Mouse (Mus musculus) gastrocnemius, postnatal 36 days (tissue): ENCODE results near the gene Olfr1056. TPM values are rescaled to one million over a fixed set of nuclear protein-coding genes. Genes with fewer than 3 reads are reported as not detected.
"Not testable (repeated sequence)": the region's sequence is repeated elsewhere in the genome, so short reads cannot be mapped to it uniquely, and the experiment has no call there.

Source experiments
- DNase-seq, 2 experiments: peaks; one replicate each; pipeline ENCODE4 v3.0.0; 2022
- intact Hi-C: fragments of 180-260 bp; cut with DNase I; formaldehyde crosslinking; loops from one replicate; pipeline ENCODE4 v1.15.1; 2025
- long read RNA-seq, 2 experiments: library from polyadenylated mRNA; stranded (forward); transcript quantifications; one replicate each; pipeline ENCODE4 v2.0.0; 2021
- total RNA-seq, 2 experiments: library from RNA; stranded (reverse); gene quantifications; 2 replicates each; pipeline ENCODE4 v1.2.3; 2021

The Olfr1056 gene
- total RNA-seq, result not detected
- long read RNA-seq, experiment 1, result 0 reads
- long read RNA-seq, experiment 2, result 0 reads

DNA sequence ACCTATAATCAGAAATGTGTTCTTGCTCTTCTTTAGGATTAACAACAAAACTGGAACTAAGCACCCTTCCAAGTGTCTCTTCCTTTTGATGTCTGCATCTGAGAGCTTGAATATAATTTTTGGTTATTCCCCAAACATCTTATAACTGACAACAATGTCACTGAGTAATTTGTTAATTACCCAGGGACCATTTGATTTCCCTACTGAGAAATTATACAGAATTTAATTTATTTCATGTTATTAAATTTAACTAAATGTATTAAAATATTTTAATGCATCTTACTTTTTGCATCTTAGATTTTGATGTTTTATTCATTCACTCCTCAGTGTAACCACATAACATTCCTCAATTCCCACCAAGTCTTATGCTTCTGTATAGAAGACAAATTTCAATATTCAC is at the start of gene Olfr1056:
Gene Olfr1056, minus strand, starts transcription at position 101 of the 400 bp plus-strand sequence.
- intact Hi-C loops, result no loop called here
- DNase-seq, result no peak

DNA sequence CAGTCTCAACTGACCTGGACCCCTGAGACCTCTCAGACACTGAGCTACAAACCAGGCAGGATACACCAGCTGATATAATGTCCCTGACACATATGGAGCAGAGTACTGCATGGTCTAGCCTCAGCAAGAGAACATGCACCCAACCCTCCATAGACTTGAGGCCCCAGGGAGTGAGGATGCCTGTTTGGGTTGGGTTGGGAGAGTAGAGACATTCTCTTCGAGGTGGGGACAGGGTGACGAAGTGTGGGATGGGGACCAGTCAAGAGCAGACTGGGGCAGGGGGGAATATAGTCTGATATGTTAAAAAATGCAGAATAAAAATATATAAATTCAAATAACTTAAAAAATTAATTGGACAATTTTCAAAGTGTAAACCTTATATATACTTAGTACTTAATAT is 32.8 kb upstream of the Olfr1056 start:
- no peak for DNase-seq
- intact Hi-C loops, result no loop called here

DNA sequence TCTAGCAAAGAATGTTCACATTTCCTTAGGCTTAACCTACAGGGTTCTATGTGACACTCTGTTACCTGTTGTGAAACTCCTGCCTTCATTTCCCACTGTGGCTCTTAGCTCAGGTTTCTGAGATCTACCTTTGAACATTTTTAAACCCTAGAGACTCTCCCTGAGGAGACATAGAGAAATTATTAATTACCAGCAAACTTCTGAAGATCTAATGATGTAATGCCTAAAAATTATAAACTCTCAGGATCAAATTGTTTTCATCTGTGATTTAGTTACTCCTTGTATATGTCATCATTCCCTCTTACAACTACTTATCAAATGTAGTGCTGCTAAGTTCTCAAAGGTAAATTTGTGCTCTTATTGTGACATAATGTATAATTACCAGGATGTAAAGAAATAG is 26.2 kb upstream of the Olfr1056 start, which contains the start of gene Olfr1058:
Gene Olfr1058, minus strand, starts transcription at position 101 of the 400 bp plus-strand sequence.
- intact Hi-C loops, result not testable (repeated sequence)

DNA sequence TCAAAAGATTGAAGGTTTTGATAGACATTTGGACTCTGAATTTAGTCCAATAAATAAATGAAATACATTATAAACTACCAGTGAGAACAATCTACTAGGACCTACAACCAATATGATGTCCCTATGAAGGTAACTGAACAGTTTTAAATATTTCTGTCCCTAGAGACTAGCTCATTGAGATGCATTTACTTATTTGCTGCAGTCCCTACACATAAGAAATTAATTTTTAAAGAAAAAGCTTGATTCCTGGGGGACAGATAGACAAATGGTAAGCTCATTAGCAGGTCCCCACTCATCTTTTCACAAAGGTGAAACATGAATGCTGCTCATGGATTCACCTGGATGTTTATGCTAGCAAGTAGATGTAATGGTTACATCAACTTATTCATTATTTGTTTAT is 16.0 kb upstream of the Olfr1056 start, which contains the start of gene Olfr1057:
Gene Olfr1057, minus strand, starts transcription at position 101 of the 400 bp plus-strand sequence.
- intact Hi-C loops, result no loop called here
- no peak for DNase-seq

More for the DNA sequence above, 26.2 kb upstream of the Olfr1056 start, which contains the start of gene Olfr1058:
- not testable (repeated sequence) for DNase-seq

DNA sequence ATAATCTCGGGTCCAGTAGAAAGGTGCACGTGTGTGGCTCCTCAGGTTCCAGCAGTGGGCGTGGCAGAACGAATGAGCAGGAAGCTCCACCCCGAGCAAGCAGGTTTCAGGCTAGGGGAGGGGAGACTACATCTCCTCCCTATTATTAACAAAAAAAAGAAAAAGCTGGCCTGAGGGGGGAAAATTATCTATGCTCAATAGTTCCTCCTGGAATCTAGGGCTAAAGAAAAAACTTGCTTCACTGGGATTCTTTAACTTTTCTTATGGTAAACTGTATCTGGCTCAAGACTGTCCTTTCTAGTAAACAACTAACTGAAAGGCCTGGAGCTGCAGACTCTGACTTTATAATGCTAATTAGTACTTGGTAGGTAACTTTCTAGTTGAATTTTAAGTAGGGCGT is 4.1 kb upstream of the Olfr1056 start:
- intact Hi-C loops, DNase-seq: not testable (repeated sequence)

DNA sequence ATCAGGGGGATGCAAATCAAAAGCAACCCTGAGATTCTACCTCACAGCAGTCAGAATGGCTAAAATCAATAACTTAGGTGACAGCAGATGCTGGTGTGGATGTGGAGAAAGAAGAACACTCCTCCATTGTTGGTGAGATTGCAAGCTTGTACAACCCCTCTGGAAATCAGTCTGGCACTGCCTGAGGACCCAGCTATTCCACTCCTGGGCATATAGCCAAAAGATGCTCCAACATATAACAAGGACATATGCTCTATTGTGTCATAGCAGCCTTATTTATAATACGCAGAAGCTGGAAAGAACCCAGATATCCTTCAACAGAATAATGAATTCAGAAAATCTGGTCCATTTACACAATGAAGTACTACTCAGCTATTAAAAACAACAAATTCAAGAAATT is 10.5 kb downstream of the Olfr1056 start:
- intact Hi-C loops, result not testable (repeated sequence)

DNA sequence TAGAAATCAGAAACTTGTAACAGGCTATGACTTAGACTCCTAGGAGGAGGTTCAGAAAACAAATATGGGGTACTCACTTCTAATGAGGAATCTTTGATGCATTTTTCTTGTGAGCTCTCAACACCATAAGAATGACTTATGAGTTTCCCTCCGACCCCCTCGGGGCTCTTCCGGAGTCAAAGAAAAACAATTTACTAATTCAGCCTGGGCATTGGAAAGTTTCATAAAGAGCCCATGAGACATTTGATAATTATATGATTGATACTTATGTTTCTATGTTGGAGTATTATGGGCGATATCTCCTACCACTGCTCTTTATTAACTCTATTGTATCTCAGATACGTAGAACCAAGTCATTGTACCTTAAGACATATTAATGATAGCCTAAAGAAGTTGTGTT is 12.1 kb downstream of the Olfr1056 start, which contains the start of gene Olfr1055:
Gene Olfr1055, minus strand, starts transcription at position 101 of the 400 bp plus-strand sequence.
- intact Hi-C loops, result no loop called here
- no peak for DNase-seq

More for the DNA sequence above, 10.5 kb downstream of the Olfr1056 start:
- not testable (repeated sequence) for DNase-seq

DNA sequence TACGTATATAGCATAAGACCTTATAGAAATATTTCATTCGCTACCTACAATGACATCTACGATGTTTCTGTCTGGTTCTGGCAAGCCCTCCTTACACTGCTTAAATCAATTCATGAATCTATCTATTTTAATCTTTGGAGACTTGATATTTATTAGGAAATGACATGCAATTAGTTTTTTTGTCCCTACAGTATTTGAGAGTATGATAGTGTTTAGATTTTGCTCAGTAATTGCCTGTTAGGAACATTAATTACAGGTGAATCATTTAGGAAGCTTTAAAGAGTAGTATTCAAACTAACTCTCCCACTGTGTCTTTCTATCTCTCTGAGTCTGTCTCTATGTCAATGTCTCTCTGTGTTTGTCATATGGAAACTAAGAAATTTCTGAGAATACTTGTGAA is 26.9 kb downstream of the Olfr1056 start, which contains the start of gene Olfr1054:
Gene Olfr1054, minus strand, starts transcription at position 101 of the 400 bp plus-strand sequence.
- intact Hi-C loops, result no loop called here

DNA sequence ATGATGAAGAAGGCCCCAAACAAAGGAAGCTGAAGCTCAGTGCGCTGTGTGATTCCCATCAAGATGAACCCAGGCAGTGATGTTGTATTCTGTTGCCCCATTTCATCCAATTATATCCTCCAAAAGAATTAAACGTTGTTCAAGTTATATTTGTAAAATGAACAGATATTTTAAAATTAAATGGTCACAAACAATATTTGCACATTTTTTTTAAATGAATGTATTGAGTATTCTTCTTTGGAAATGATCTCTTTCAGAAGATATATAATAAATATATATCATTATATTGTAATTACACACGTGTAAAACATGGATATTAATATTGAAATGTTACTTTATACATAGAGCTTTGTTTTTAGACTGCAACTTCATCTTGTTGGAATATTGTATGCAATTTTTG is 47.1 kb downstream of the Olfr1056 start, which contains the start of gene Olfr1053:
Gene Olfr1053, minus strand, starts transcription at position 101 of the 400 bp plus-strand sequence.
- intact Hi-C loops, result no loop called here
- no peak for DNase-seq

More for the DNA sequence above, 26.9 kb downstream of the Olfr1056 start, which contains the start of gene Olfr1054:
- no peak for DNase-seq

Other genes starting within 250 kb of the Olfr1056 start
- not detected for gene Olfr1039, start 226.5 kb downstream of the Olfr1056 start, total RNA-seq
- not detected for gene Olfr1040, start 215.7 kb downstream of the Olfr1056 start, total RNA-seq
- not detected for gene Olfr1042, start 200.6 kb downstream of the Olfr1056 start, total RNA-seq
- not detected for gene Olfr1043, start 194.9 kb downstream of the Olfr1056 start, total RNA-seq
- gene Olfr1044, start 184.6 kb downstream of the Olfr1056 start, total RNA-seq, result not detected
- gene Olfr52, start 176.8 kb downstream of the Olfr1056 start, total RNA-seq, result not detected
- gene Olfr1045, start 159.5 kb downstream of the Olfr1056 start, total RNA-seq, result not detected
- not detected for gene Olfr1046, start 143.2 kb downstream of the Olfr1056 start, total RNA-seq
- not detected for gene Olfr1047, start 131.1 kb downstream of the Olfr1056 start, total RNA-seq
- gene Olfr1048, start 122.2 kb downstream of the Olfr1056 start, total RNA-seq, result not detected
- gene Olfr1049, start 104.1 kb downstream of the Olfr1056 start, total RNA-seq, result not detected
- gene Olfr1051, start 83.4 kb downstream of the Olfr1056 start, total RNA-seq, result not detected
- not detected for gene Olfr1052, start 70.0 kb downstream of the Olfr1056 start, total RNA-seq
- gene Olfr1053, start 47.2 kb downstream of the Olfr1056 start, total RNA-seq, result not detected
- not detected for gene Olfr1054, start 27.0 kb downstream of the Olfr1056 start, total RNA-seq
- gene Olfr1055, start 12.2 kb downstream of the Olfr1056 start, total RNA-seq, result not detected
- not detected for gene Olfr1057, start 15.9 kb upstream of the Olfr1056 start, total RNA-seq
- gene Olfr1058, start 26.1 kb upstream of the Olfr1056 start, total RNA-seq, result not detected
- not detected for gene Olfr1061, start 51.6 kb upstream of the Olfr1056 start, total RNA-seq
- not detected for gene Olfr1062, start 64.3 kb upstream of the Olfr1056 start, total RNA-seq
- not detected for gene Olfr1065, start 88.1 kb upstream of the Olfr1056 start, total RNA-seq
- not detected for gene Olfr1066, start 93.8 kb upstream of the Olfr1056 start, total RNA-seq
- not detected for gene Olfr228, start 124.9 kb upstream of the Olfr1056 start, total RNA-seq
- not detected for gene Olfr1076, start 146.0 kb upstream of the Olfr1056 start, total RNA-seq
- gene Olfr1079, start 180.0 kb upstream of the Olfr1056 start, total RNA-seq, result not detected
- not detected for gene Olfr1080, start 195.8 kb upstream of the Olfr1056 start, total RNA-seq
- not detected for gene Olfr1082, start 236.5 kb upstream of the Olfr1056 start, total RNA-seq